Mouse (Mus musculus) thymus, postnatal 4 days (tissue): ENCODE data around the gene Lcn8.
"Not testable (repeated sequence)": the region's sequence is repeated elsewhere in the genome, so short reads cannot be mapped to it uniquely, and the experiment has no call there.

ENCODE experiments used
- DNase-seq: peaks from one replicate; pipeline ENCODE4 v3.0.0; 2021

Gene Lcn8

DNA sequence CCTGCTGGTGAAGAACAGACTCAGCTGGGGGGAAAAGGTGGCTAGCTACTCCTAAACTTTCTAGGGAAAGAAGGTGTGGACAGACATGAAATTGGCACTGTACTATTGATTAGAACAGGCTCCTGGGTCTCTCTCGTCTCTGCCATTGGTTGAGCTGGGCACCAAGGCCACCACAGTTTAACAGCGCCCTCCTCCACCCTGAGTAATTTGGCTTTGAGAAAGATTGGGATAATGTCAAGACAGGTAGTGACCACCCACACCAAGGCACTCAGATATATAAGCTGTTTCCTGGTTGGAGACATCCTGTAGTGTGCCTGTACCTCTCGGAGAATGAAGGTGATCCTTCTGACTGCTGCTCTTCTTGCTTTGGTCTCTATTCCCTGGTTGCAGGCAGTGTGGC lies 23.6 kb downstream of the Lcn8 start, which contains the start of gene Lcn6:
Gene Lcn6, plus strand, starts transcription at position 301 of the 400 bp plus-strand sequence.
- DNase-seq, result no peak

DNA sequence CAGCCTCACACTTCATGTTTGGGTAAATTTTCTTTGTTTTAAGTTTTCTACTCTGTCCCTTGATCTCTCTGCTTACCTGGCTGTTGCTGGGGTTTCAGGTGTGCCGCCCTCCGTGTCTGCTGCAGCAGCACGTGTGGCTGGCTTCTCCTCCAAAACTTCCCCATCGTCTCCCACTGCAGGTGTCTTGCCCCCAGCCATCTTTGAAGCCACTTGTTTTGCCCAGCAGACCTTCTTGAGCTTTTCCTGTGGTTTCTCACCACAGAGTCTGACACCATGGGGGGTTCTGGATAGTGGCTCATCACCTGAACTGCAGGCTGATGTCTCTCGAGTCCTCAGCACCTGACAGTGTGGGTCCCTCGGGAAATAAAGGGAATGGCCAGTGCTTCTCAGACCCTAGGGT lies 26.6 kb downstream of the Lcn8 start:
- peak; percentile 47 for DNase-seq

GRCm38 (mm10) chr2:25682426-25682825 lies 29.5 kb downstream of the Lcn8 start, which contains the start of gene Lcn10:
TSS of gene Lcn10 (plus strand) at chr2:25682726.
- DNase-seq, result no peak

GRCm38 (mm10) chr2:25686941-25687340 lies 34.0 kb downstream of the Lcn8 start:
- no peak for DNase-seq

DNA sequence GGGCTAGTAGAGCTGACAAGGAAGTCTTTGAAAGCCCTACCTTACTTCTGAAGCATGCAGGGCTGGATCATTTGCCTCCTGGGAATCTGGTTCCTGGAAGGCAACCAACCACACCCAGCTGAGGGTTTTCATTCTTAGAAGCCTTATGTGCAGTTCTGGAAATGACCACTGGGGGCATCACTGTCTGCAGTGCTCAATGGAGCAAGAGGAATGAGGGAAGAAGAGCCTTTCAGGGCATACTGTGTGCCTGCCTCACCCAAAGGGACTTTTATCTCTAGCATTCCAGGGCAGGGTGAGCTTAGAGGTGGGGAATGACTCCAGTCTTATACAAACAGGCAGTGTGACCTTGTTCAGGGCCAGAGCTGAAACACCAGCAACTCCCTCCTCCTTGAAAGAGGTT lies 41.7 kb downstream of the Lcn8 start:
- peak; percentile 82 for DNase-seq

DNA sequence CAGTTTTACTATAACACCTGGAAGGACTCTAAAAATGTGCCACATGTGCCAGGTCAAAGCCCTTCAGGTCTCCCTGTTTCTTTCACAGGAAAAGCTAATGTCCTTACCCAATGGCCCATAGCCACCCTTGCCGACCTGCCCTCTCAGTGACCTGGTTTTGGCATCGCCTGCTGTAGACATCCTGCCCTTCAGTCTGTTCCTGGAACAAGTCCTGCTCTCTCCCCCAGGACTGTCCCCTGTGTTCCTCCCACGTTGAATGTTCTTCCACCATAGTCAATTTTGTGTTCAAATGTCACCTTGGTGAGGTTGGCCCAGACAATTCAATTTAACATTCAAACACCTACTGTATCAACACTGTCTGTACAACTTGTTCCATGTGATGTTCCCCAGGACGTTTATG lies 44.0 kb downstream of the Lcn8 start:
- no peak for DNase-seq

- no peak for DNase-seq
Measured at GRCm38 (mm10) chr2:25698696-25699095, 45.8 kb downstream of the Lcn8 start.

GRCm38 (mm10) chr2:25699743-25700142 lies 46.8 kb downstream of the Lcn8 start, which contains the start of gene Obp2a:
TSS of gene Obp2a (plus strand) at chr2:25700043.
- DNase-seq, result not testable (repeated sequence)

DNA sequence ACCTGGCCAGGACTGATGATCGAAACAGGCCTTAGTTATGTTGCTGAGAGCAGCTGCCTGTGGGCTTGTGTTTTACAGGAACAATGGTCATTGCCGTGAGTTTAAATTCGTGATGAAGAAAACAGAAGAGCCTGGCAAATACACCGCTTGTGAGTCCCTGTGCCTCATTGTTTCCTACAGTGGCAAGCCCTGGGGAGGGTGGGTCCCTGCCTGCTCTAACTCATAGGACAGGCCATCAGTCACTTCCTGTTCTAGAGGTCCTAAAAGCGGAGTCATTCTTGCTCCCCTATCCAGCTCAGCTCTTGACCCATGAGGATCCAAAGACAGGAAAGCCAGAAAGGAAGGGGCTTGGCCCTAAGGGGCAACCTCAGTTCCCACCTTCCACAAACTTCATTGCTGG lies 48.1 kb downstream of the Lcn8 start:
- no peak for DNase-seq

- DNase-seq, result no peak
Measured at GRCm38 (mm10) chr2:25703706-25704105, 50.8 kb downstream of the Lcn8 start.
